Mouse (Mus musculus): ENCODE measurements around the gene Mllt10.

Mllt10 gene

GRCm38 (mm10) chr2:18045781-18046181 lies 9.3 kb upstream of the Mllt10 start:
- ChIA-PET POLR2A (interaction anchor here (0.7 to 9.3 kb wide), 17 partner anchors 9 to 140 kb away, joined by 3 to 125 read pairs (median 4); partner anchors contain the start of gene A930004D18Rik (in 1 of the 4)), CTCF (interaction anchor here in 1 of 4 experiments (1.2 kb wide), 1 partner anchor 18 kb away, joined by 3 read pairs; no protein-coding TSS in a partner anchor)

DNA sequence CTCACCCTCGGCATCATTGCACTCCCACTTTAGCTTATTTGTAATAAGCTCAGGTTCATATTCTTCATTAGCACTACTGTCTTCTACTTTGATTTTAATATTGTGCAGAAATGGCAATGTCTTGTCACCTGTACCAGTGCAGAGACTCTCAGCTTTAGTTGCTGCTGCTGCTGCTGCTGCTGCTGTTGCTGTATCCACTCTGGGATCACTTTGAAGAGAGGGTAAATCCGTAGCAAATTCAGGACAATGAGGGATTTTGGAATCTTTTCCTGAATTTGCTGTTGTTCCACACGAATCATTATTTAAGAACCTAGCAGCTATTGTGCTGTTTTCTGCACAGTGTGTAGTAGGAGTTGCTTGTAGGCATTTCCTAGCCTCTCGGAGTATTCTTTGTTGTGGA lies 8.9 kb upstream of the Mllt10 start:
- ChIA-PET CTCF (interaction anchor here in 2 of 4 experiments (1.2 to 1.4 kb wide), 2 partner anchors 11 to 19 kb away, joined by 3 read pairs; no protein-coding TSS in a partner anchor), POLR2A (interaction anchor here (0.7 to 9.3 kb wide), 22 partner anchors 8 to 151 kb away, joined by 3 to 125 read pairs (median 4); partner anchors contain the start of genes Mllt10 (in 2 of the 4) and A930004D18Rik (in 1 of the 4))

DNA sequence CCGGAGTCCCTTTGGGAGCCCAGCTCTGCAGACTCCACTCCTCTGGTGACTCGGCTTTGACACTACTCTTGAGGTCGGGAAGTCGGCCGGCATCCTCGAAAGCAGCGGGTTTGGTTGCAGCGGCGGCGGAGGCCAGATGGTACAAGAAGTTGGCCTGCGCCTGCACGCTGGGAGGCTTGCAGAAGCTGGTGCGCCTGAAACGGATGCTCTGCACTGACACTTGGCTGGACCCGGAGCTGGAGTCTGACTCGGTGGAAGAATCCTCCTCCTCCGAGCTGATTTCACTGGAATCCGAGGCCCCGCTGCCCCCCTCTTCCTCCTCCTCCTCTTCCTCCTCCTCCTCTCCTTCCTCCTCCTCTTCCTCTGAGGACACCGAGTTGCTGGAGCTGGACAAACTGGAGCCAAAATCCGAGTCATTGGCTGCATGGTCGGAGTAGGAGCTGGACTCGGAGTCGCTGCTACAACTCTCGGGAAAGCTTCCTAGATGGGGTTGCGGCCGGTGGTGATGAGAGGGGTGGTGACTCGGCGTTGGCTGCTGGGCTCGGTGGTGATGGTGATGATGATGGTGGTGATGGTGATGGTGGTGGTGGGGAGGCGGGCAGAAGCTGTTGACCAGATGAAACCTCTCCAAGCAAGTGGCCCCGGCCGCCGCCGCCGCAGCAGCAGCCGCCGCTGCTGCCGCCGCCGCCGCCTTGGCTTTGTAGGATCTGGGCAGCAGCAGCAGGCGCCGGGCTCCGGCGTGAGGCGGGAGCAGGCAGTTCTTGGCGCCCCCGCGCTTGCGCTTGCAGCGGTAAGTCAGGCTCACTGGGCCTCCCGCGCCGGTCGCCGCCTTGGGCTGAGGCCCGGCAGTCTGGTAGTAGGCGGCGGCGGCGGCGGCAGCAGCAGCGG lies 8.0 kb upstream of the Mllt10 start:
- CTCF ChIA-PET = interaction anchor here in 1 of 4 experiments (1.4 kb wide), 1 partner anchor 11 kb away, joined by 3 read pairs; no protein-coding TSS in a partner anchor
- POLR2A ChIA-PET = interaction anchor here (0.6 to 9.3 kb wide), 33 partner anchors 8 to 151 kb away, joined by 3 to 125 read pairs (median 4); partner anchors contain the start of genes A930004D18Rik (in 2 of the 4) and Mllt10 (in 2 of the 4)

DNA sequence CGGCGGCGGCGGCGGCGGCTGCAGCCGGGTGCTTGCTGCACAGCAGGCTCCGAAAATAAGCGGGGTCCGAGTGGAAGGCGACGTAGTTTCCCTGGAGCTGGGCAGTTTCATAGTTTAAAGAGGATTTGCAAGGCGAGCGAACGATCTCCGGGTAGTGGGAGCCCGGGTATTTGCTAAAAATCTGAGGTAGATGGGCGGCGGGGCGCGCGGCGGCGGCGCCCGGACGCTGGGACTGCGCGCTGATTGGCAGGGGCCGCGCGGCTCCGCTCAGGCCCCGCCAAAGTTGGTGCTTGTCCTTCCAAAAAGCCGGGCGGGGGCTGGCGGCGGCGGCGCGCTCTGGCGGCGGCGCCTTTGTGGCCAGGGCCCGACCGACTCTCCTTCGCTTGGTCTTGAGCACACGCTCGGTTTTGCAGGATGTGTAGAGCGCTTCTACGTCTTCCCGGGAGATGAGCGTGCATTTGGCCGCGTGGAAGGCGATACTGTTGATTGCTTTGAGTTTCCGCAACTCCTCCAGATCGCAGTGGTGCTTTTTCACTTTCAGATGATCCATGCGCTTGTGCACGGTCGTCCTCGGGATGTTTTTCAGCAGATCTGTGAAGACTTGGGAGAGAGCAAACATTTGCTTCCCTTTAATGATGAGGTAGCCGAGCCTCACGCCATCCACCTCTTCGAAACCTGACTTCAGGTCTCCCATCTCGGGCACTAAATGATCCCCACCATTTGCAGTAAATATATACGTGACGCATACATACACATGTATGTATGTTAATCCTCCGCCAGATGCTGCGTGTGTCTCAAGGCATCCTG lies 7.2 kb upstream of the Mllt10 start:
- CTCF ChIA-PET = interaction anchor here in 2 of 4 experiments (0.7 to 1.4 kb wide), 2 partner anchors 10 to 33 kb away, joined by 3 to 18 read pairs; no protein-coding TSS in a partner anchor
- POLR2A ChIA-PET = interaction anchor here in 3 of 4 experiments (0.8 to 9.3 kb wide), 36 partner anchors 8 to 1345 kb away, joined by 3 to 125 read pairs (median 6); partner anchors contain the start of gene A930004D18Rik (in 1 of the 3)

DNA sequence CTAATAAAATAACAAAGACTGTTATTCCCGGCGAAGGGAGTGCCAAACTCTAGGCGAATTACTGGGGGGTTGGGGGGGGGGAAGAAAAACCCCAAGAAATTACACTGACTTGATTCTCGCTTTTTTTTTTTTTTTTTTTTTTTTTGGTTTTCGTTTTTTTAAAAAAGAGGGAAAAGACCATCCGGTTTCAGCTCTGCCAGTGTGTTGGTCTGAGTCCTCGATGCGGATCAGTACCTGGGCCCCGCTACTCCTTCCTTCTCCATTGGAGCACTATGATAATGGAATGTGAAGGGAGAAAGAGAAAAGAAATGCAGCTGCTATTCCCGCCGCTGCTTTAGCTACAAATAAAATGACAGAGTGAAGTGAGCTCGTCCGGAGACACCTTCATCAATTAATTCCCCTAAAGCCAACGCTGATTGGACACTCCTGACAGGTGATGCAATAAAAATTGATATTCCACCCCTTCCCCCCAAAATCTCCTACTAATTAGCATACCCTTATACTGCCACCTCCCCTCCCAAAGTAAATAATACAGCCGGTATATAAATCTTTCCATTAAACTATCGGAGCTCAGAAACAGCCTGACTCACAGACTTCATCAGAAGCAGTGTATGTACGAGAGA lies 6.5 kb upstream of the Mllt10 start, which contains the start of gene Skida1:
Gene Skida1 (minus strand): TSS at position 599 of the 623 bp plus-strand sequence.
- ChIA-PET CTCF (interaction anchor here in 2 of 4 experiments (0.7 to 1.1 kb wide), 2 partner anchors 20 to 33 kb away, joined by 3 to 18 read pairs; no protein-coding TSS in a partner anchor), POLR2A (interaction anchor here (0.6 to 9.3 kb wide), 31 partner anchors 8 to 1609 kb away, joined by 3 to 125 read pairs (median 5); partner anchors contain the start of genes A930004D18Rik (in 1 of the 4) and Otud1 (in 1 of the 4))

DNA sequence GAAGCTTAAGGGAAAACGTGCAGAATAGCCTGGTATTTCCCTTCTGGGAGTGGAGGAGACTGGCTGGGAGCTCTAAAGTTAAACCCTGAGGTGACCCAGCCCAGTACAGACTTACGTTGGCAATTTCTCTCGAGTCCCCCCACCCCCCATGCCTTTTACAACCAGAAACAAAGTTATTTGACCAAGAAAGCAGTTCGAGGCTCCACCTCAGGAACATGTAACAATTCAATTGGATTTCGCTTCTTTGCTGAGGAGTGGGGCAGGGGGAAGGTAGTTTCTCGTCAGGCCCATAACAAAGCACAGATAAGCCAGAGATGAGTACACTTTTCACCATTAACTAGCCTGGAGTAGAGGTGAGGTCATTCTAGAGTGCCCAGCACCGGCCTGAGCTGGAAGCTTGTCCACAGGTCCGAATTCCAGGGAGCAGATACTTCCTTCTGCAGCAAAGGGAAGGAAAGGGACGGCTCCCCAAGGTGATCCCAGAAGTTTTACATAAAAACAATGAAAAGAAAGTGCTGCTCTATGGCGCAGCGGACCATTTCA lies 5.7 kb upstream of the Mllt10 start:
- CTCF ChIA-PET = interaction anchor here in 2 of 4 experiments (0.7 to 1.1 kb wide), 2 partner anchors 21 kb away, joined by 3 to 4 read pairs; no protein-coding TSS in a partner anchor

GRCm38 (mm10) chr2:18050018-18050417 lies 5.0 kb upstream of the Mllt10 start:
- POLR2A ChIA-PET = interaction anchor here in 3 of 4 experiments (0.7 to 9.3 kb wide), 16 partner anchors 7 to 174 kb away, joined by 3 to 125 read pairs (median 8); no protein-coding TSS in a partner anchor
- CTCF ChIA-PET = no interaction called here

More for the DNA sequence above, 5.7 kb upstream of the Mllt10 start:
- POLR2A ChIA-PET = interaction anchor here (0.6 to 9.3 kb wide), 33 partner anchors 8 to 1343 kb away, joined by 3 to 125 read pairs (median 5); partner anchors contain the start of gene A930004D18Rik (in 1 of the 4)

DNA sequence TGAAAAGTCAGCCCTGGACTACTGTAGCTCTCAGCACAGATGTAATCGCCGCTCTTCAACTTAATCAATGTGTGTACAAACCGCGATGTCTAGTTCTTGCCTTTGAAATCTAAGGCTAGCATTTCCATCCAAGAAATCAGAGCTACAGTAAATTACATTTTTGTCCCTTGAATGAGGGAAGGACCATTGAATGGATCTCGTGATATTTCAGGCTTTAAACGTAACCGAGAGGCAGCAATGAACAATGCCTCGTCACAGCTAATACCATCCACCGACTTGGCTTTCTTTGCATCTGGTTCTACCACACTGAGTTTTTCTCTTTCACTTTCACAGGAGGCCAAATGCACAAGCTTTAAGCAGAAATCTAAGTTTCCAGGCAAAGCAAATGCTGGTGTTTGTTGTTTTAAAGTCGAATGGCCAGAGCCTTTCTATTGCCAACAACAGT lies 4.5 kb upstream of the Mllt10 start:
- CTCF ChIA-PET = interaction anchor here in 2 of 4 experiments (0.6 kb wide), 2 partner anchors 252 to 645 kb away, joined by 3 to 4 read pairs; no protein-coding TSS in a partner anchor
- POLR2A ChIA-PET = interaction anchor here (0.6 to 9.3 kb wide), 17 partner anchors 9 to 399 kb away, joined by 3 to 125 read pairs (median 4); no protein-coding TSS in a partner anchor

- ChIA-PET CTCF (interaction anchor here in 2 of 4 experiments (0.6 kb wide), 2 partner anchors 253 to 645 kb away, joined by 3 to 4 read pairs; no protein-coding TSS in a partner anchor), POLR2A (interaction anchor here (0.6 to 9.3 kb wide), 19 partner anchors 10 to 399 kb away, joined by 3 to 125 read pairs (median 4); no protein-coding TSS in a partner anchor)
Measured at GRCm38 (mm10) chr2:18051026-18051830, 3.8 kb upstream of the Mllt10 start.

DNA sequence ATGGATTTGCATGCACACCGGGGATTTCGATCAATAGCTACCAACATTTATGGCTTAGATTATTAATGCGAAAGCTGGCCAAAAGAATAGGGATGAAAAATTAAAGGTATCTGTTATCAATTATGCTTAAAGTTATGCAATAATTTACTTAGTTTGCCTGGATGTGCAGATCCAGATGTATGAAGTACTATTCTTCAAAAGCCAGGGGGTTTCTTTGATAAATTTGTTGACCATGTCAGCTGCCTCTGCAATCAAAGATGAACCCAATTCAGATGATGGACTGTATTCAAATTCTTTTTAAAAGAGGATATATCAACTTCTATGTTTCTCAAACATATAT lies 3.2 kb upstream of the Mllt10 start:
- ChIA-PET POLR2A (interaction anchor here in 2 of 4 experiments (0.8 to 9.3 kb wide), 5 partner anchors 11 to 116 kb away, joined by 3 to 125 read pairs (median 6); no protein-coding TSS in a partner anchor), CTCF (interaction anchor here in 1 of 4 experiments (0.6 kb wide), 1 partner anchor 14 kb away, joined by 3 read pairs; the partner anchor contains the start of gene A930004D18Rik)

DNA sequence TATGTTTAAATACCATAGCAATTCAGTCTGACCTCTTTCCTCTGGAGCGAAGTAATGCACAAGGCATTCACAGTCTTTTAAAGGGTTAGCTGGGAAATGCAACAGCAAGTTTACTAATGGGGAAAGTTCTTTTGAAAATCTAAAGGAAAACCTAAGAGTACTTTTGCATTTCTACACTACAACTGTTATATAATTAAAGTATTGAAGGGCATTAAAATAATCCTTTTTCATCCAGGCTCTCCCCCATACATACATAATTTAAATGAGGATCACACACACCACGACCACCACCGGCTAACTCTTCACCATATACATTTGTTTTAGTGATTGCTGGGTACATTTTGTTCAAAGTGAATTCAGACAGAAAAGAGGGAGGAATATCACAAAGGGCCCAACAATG lies 2.5 kb upstream of the Mllt10 start:
- ChIA-PET CTCF (no interaction called here), POLR2A (interaction anchor here in 1 of 4 experiments (2.0 to 5.8 kb wide), 2 partner anchors 16 to 22 kb away, joined by 5 to 58 read pairs; partner anchors contain the start of gene A930004D18Rik)

GRCm38 (mm10) chr2:18053243-18053950 lies 1.6 kb upstream of the Mllt10 start:
- POLR2A ChIA-PET = interaction anchor here in 2 of 4 experiments (1.1 to 5.8 kb wide), 5 partner anchors 10 to 25 kb away, joined by 3 to 58 read pairs (median 5); partner anchors contain the start of gene A930004D18Rik (in 1 of the 2)
- CTCF ChIA-PET = interaction anchor here in 1 of 4 experiments (0.6 kb wide), 1 partner anchor 167 kb away, joined by 5 read pairs; no protein-coding TSS in a partner anchor

- CTCF ChIA-PET = interaction anchor here in 1 of 4 experiments (0.6 kb wide), 1 partner anchor 166 kb away, joined by 5 read pairs; no protein-coding TSS in a partner anchor
Measured at GRCm38 (mm10) chr2:18053951-18054530, 996 bp upstream of the Mllt10 start.

DNA sequence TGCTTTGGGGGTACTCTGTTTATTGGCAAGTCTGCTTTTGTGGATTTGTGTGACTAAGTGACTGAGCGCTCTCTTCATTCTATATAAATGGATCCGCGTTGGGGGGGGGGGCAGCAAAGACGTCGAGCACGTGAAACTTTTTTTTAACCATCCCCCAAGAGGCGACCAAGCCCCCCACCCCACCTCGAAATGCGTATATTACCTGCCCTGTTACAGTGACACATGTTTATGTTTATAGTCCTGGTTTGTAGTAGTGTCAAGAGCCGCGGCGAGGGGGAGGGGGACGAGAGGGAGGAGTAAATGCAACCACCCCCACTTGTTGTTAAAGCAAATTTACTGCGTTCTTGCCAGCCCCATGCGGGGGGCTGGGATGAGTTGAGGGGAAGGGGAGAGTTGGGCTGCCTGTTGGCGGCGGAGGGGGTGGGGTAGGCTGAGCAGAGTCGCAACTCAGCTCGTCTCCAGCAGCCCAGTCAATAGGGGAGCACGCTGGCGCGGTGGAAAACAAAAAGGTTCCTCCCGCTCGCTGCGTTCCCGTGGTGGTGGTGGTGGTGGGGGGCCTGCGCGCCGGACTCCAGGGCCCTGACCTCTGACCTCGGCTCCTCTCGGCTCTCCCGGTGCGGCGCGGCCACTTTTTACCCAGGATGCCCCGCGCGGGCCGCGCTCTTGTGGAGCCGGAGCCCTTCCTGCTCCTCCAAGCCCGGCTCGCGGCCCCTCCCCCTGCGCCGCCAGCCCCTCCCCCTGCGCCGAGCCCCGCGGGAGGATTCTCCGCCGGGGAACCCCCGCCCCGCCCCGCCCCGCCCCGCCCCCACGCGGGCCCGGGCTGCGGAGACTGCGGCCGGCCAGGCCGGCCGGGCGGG lies 1.1 kb downstream of the Mllt10 start:
- CTCF ChIA-PET = no interaction called here

More at GRCm38 (mm10) chr2:18053951-18054530, 996 bp upstream of the Mllt10 start:
- POLR2A ChIA-PET = interaction anchor here in 2 of 4 experiments (1.1 to 5.8 kb wide), 6 partner anchors 10 to 25 kb away, joined by 3 to 58 read pairs (median 4); partner anchors contain the start of gene A930004D18Rik (in 1 of the 2)

More for the DNA sequence above, 1.1 kb downstream of the Mllt10 start:
- POLR2A ChIA-PET = interaction anchor here (0.8 to 5.8 kb wide), 26 partner anchors 7 to 157 kb away, joined by 3 to 58 read pairs (median 4); partner anchors contain the start of gene Skida1 (in 1 of the 4)

Data from embryonic stem cell, embryonic (primary cell).